Mouse (Mus musculus) right cerebral cortex, adult 18-20 months (tissue): ENCODE measurements around the gene Rasal3.

Experiments used
- DNase-seq: peaks from one replicate; pipeline ENCODE4 v3.0.0; 2022; ENCODE audit warnings: mixed read lengths

Gene Rasal3

GRCm38 (mm10) chr17:32403417-32403816 is at the start of gene Rasal3:
TSS of gene Rasal3 (minus strand) at chr17:32403583.
- no peak for DNase-seq

- DNase-seq = no peak
Measured at GRCm38 (mm10) chr17:32452482-32452881, 49.1 kb upstream of the Rasal3 start, which contains the start of gene Cyp4f39. TSS of gene Cyp4f39 (plus strand) at chr17:32452723.

GRCm38 (mm10) chr17:32450844-32451537 is 47.6 kb upstream of the Rasal3 start:
- DNase-seq = no peak

- DNase-seq = no peak
Measured at GRCm38 (mm10) chr17:32449042-32449441, 45.7 kb upstream of the Rasal3 start.

- no peak for DNase-seq
Measured at GRCm38 (mm10) chr17:32447195-32447594, 43.8 kb upstream of the Rasal3 start.

GRCm38 (mm10) chr17:32445016-32445415 is 41.6 kb upstream of the Rasal3 start:
- DNase-seq = no peak

GRCm38 (mm10) chr17:32443245-32443644 is 39.9 kb upstream of the Rasal3 start:
- DNase-seq = no peak

- DNase-seq = no peak
Measured at GRCm38 (mm10) chr17:32437106-32437505, 33.7 kb upstream of the Rasal3 start.

- no peak for DNase-seq
Measured at GRCm38 (mm10) chr17:32435151-32435550, 31.8 kb upstream of the Rasal3 start.

GRCm38 (mm10) chr17:32434324-32434723 is 30.9 kb upstream of the Rasal3 start:
- DNase-seq = no peak

GRCm38 (mm10) chr17:32431972-32432371 is 28.6 kb upstream of the Rasal3 start:
- no peak for DNase-seq

GRCm38 (mm10) chr17:32426610-32427009 is 23.2 kb upstream of the Rasal3 start:
- DNase-seq = no peak

GRCm38 (mm10) chr17:32424034-32424433 is 20.7 kb upstream of the Rasal3 start, which contains the start of gene Pglyrp2:
TSS of gene Pglyrp2 (minus strand) at chr17:32424167.
- DNase-seq = no peak

- no peak for DNase-seq
Measured at GRCm38 (mm10) chr17:32420781-32421180, 17.4 kb upstream of the Rasal3 start.

GRCm38 (mm10) chr17:32419989-32420388 is 16.6 kb upstream of the Rasal3 start:
- no peak for DNase-seq

- no peak for DNase-seq
Measured at GRCm38 (mm10) chr17:32416771-32417170, 13.4 kb upstream of the Rasal3 start.

- no peak for DNase-seq
Measured at GRCm38 (mm10) chr17:32415417-32416020, 12.1 kb upstream of the Rasal3 start.

GRCm38 (mm10) chr17:32411898-32412297 is 8.5 kb upstream of the Rasal3 start:
- DNase-seq = no peak

- no peak for DNase-seq
Measured at GRCm38 (mm10) chr17:32402779-32403157, 615 bp downstream of the Rasal3 start.

- no peak for DNase-seq
Measured at GRCm38 (mm10) chr17:32402011-32402778, 1.2 kb downstream of the Rasal3 start.

GRCm38 (mm10) chr17:32396266-32396665 is 7.1 kb downstream of the Rasal3 start:
- DNase-seq = no peak

- DNase-seq = no peak
Measured at GRCm38 (mm10) chr17:32393944-32394343, 9.4 kb downstream of the Rasal3 start.

GRCm38 (mm10) chr17:32389101-32389659 is 14.2 kb downstream of the Rasal3 start, which contains the start of gene Wiz:
TSS of gene Wiz (minus strand) at chr17:32389439.
- peak; percentile 94 for DNase-seq
